Mouse (Mus musculus): ENCODE results near the gene Srsf6. TPM values are rescaled to one million over a fixed set of nuclear protein-coding genes. Genes with fewer than 3 reads are reported as not detected.

Srsf6 gene
- polyA plus RNA-seq, 1 experiment from 2014 or later = 265 TPM

GRCm38 (mm10) chr2:162968357-162968756, 37.0 kb downstream of the Srsf6 start:
- ATAC-seq (ENCODE audit: low FRiP score) = peak; percentile 43; the same call in 1 of the 2 replicates
- 10% methylated on average over 5 of the region's 5 CpGs for WGBS
- Histone ChIP-seq H3K36me3 (ENCODE audit: control insufficient read depth, insufficient read depth, low read length) (no peaks in the 10 kb centered on the region), H3K4me3 (ENCODE audit: low read depth, low read length) (no peak overlapping the region), H3K9me3 (ENCODE audit: control insufficient read depth, low read length) (no peaks in the 10 kb centered on the region), H3K27me3 (ENCODE audit: control insufficient read depth, insufficient read depth, low read length) (no peaks in the 10 kb centered on the region), H3K4me2 (replicated peaks; ENCODE audit: low read depth, low read length) (no peak overlapping the region), H3K27ac (ENCODE audit: low read depth, low read length) (no peak overlapping the region), H3K4me1 (replicated peaks; ENCODE audit: control insufficient read depth, insufficient read depth, low read length) (no peaks in the 10 kb centered on the region), H3K9ac (ENCODE audit: low read depth, low read length) (no peak overlapping the region)
- DNase-seq (ENCODE audit: low spot score) = peak; percentile 75

DNA sequence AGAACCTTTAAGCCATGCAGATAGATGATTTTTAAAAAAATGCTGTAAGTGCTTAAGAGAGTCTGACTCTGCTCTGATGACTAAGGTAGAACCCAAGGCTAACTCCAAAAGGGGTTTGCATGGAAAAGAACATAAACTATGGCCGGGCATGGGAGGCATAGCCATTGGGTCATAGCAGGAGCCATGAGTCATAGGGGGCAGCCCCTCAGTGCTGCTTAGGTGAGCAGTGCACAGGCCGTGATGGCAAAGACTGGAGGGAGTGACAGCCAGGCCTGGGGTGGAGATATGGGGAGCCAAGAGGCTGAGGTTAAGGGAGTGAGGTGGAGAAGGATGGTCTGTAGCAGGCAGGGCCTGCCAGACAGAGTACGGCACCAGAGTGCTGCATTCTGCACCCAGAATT, 37.8 kb downstream of the Srsf6 start:
- no peak overlapping the region for H3K4me3 ChIP-seq (ENCODE audit: low read depth, low read length)
- no peak overlapping the region for H3K9ac ChIP-seq (ENCODE audit: low read depth, low read length)
- WGBS = 75% methylated on average over 3 of the region's 3 CpGs
- H3K4me2 ChIP-seq (replicated peaks; ENCODE audit: low read depth, low read length) = no peak overlapping the region
- H3K36me3 ChIP-seq (ENCODE audit: control insufficient read depth, insufficient read depth, low read length) = no peaks in the 10 kb centered on the region
- no peaks in the 10 kb centered on the region for H3K4me1 ChIP-seq (replicated peaks; ENCODE audit: control insufficient read depth, insufficient read depth, low read length)
- H3K9me3 ChIP-seq (ENCODE audit: control insufficient read depth, low read length) = no peaks in the 10 kb centered on the region
- DNase-seq (ENCODE audit: low spot score) (no peak), ATAC-seq (ENCODE audit: low FRiP score) (no peak)
- H3K27me3 ChIP-seq (ENCODE audit: control insufficient read depth, insufficient read depth, low read length) = no peaks in the 10 kb centered on the region
- no peak overlapping the region for H3K27ac ChIP-seq (ENCODE audit: low read depth, low read length)

GRCm38 (mm10) chr2:162970896-162971295, 39.6 kb downstream of the Srsf6 start:
- Histone ChIP-seq H3K4me2 (replicated peaks; ENCODE audit: low read depth, low read length) (no peak overlapping the region), H3K27ac (ENCODE audit: low read depth, low read length) (no peak overlapping the region), H3K4me3 (ENCODE audit: low read depth, low read length) (no peak overlapping the region), H3K36me3 (ENCODE audit: control insufficient read depth, insufficient read depth, low read length) (no peaks in the 10 kb centered on the region), H3K4me1 (replicated peaks; ENCODE audit: control insufficient read depth, insufficient read depth, low read length) (no peaks in the 10 kb centered on the region; the same call in 1 of the 2 replicates), H3K9ac (ENCODE audit: low read depth, low read length) (no peak overlapping the region), H3K9me3 (ENCODE audit: control insufficient read depth, low read length) (no peaks in the 10 kb centered on the region), H3K27me3 (ENCODE audit: control insufficient read depth, insufficient read depth, low read length) (no peaks in the 10 kb centered on the region)
- ATAC-seq (ENCODE audit: low FRiP score) (no peak), DNase-seq (ENCODE audit: low spot score) (no peak)
- 84% methylated on average over 6 of the region's 6 CpGs for WGBS

- H3K36me3 ChIP-seq (ENCODE audit: control insufficient read depth, insufficient read depth, low read length) = no peaks in the 10 kb centered on the region
- H3K4me2 ChIP-seq (replicated peaks; ENCODE audit: low read depth, low read length) = no peak overlapping the region
- no peak overlapping the region for H3K27ac ChIP-seq (ENCODE audit: low read depth, low read length)
- ATAC-seq (ENCODE audit: low FRiP score) = no peak
- no peaks in the 10 kb centered on the region for H3K9me3 ChIP-seq (ENCODE audit: control insufficient read depth, low read length)
- no peak for DNase-seq (ENCODE audit: low spot score)
- no peaks in the 10 kb centered on the region; the same call in 1 of the 2 replicates for H3K4me1 ChIP-seq (replicated peaks; ENCODE audit: control insufficient read depth, insufficient read depth, low read length)
- H3K27me3 ChIP-seq (ENCODE audit: control insufficient read depth, insufficient read depth, low read length) = no peaks in the 10 kb centered on the region
- H3K4me3 ChIP-seq (ENCODE audit: low read depth, low read length) = no peak overlapping the region
- H3K9ac ChIP-seq (ENCODE audit: low read depth, low read length) = no peak overlapping the region
- 53% methylated on average over 7 of the region's 7 CpGs for WGBS
Observed at GRCm38 (mm10) chr2:162972752-162973151, 41.4 kb downstream of the Srsf6 start.

- WGBS = 68% methylated on average over 5 of the region's 5 CpGs
- no peak overlapping the region for H3K27ac ChIP-seq (ENCODE audit: low read depth, low read length)
Observed at GRCm38 (mm10) chr2:162973206-162973605, 41.9 kb downstream of the Srsf6 start.

DNA sequence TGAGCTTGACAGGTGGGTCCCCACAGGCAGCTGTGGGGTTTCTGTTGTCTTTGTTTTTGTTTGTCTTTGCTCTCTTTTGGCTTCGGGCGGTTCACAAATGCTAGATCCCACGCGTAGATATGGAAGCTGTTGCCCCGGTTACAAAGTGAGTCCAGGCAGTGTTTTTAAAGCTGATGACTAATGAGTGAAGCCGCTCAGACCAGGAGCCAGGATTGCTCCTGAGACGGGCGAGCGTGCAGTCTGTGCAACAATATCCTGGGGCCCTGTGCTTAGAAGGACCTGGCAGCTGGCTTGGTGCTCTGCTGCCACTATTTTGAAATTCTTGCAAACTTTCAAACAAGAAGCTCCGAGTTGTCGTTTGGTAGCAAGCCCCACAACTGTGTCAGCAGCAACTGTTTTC, 42.3 kb downstream of the Srsf6 start:
- no peak overlapping the region for H3K4me3 ChIP-seq (ENCODE audit: low read depth, low read length)
- 0 out of 2 replicates have a peak overlapping the region, but pooled peaks have one; percentile 1 for H3K4me2 ChIP-seq (replicated peaks; ENCODE audit: low read depth, low read length)

More at GRCm38 (mm10) chr2:162973206-162973605, 41.9 kb downstream of the Srsf6 start:
- Histone ChIP-seq H3K9ac (ENCODE audit: low read depth, low read length) (no peak overlapping the region), H3K9me3 (ENCODE audit: control insufficient read depth, low read length) (no peaks in the 10 kb centered on the region), H3K36me3 (ENCODE audit: control insufficient read depth, insufficient read depth, low read length) (no peaks in the 10 kb centered on the region), H3K27me3 (ENCODE audit: control insufficient read depth, insufficient read depth, low read length) (no peaks in the 10 kb centered on the region), H3K4me3 (ENCODE audit: low read depth, low read length) (no peak overlapping the region), H3K4me1 (replicated peaks; ENCODE audit: control insufficient read depth, insufficient read depth, low read length) (no peaks in the 10 kb centered on the region; the same call in 1 of the 2 replicates), H3K4me2 (replicated peaks; ENCODE audit: low read depth, low read length) (no peak overlapping the region)
- no peak for ATAC-seq (ENCODE audit: low FRiP score)
- no peak for DNase-seq (ENCODE audit: low spot score)

GRCm38 (mm10) chr2:162975157-162975775, 43.9 kb downstream of the Srsf6 start:
- no peak overlapping the region for H3K27ac ChIP-seq (ENCODE audit: low read depth, low read length)
- no peaks in the 10 kb centered on the region; the same call in 1 of the 2 replicates for H3K4me1 ChIP-seq (replicated peaks; ENCODE audit: control insufficient read depth, insufficient read depth, low read length)
- no peak overlapping the region for H3K9ac ChIP-seq (ENCODE audit: low read depth, low read length)
- H3K4me3 ChIP-seq (ENCODE audit: low read depth, low read length) = no peak overlapping the region
- DNase-seq (ENCODE audit: low spot score) = no peak
- no peaks in the 10 kb centered on the region for H3K36me3 ChIP-seq (ENCODE audit: control insufficient read depth, insufficient read depth, low read length)
- no peak for ATAC-seq (ENCODE audit: low FRiP score)
- WGBS = 86% methylated on average over 11 of the region's 11 CpGs
- H3K27me3 ChIP-seq (ENCODE audit: control insufficient read depth, insufficient read depth, low read length) = no peaks in the 10 kb centered on the region
- H3K9me3 ChIP-seq (ENCODE audit: control insufficient read depth, low read length) = no peaks in the 10 kb centered on the region
- H3K4me2 ChIP-seq (replicated peaks; ENCODE audit: low read depth, low read length) = no peak overlapping the region

More for the DNA sequence above, 42.3 kb downstream of the Srsf6 start:
- DNase-seq (ENCODE audit: low spot score) (peak; percentile 45), ATAC-seq (ENCODE audit: low FRiP score) (0 out of 2 replicates have a peak, but pooled peaks have one; percentile 55)
- peak overlapping the region; percentile 40; the same call in 1 of the 2 replicates for H3K27ac ChIP-seq (ENCODE audit: low read depth, low read length)
- no peaks in the 10 kb centered on the region for H3K27me3 ChIP-seq (ENCODE audit: control insufficient read depth, insufficient read depth, low read length)
- no peaks in the 10 kb centered on the region for H3K36me3 ChIP-seq (ENCODE audit: control insufficient read depth, insufficient read depth, low read length)
- no peaks in the 10 kb centered on the region; the same call in 1 of the 2 replicates for H3K4me1 ChIP-seq (replicated peaks; ENCODE audit: control insufficient read depth, insufficient read depth, low read length)
- 13% methylated on average over 11 of the region's 11 CpGs for WGBS
- H3K9ac ChIP-seq (ENCODE audit: low read depth, low read length) = no peak overlapping the region
- H3K9me3 ChIP-seq (ENCODE audit: control insufficient read depth, low read length) = no peaks in the 10 kb centered on the region

GRCm38 (mm10) chr2:162976001-162976400, 44.7 kb downstream of the Srsf6 start:
- no peak for DNase-seq (ENCODE audit: low spot score)
- Histone ChIP-seq H3K4me2 (replicated peaks; ENCODE audit: low read depth, low read length) (no peak overlapping the region), H3K36me3 (ENCODE audit: control insufficient read depth, insufficient read depth, low read length) (no peaks in the 10 kb centered on the region), H3K27ac (ENCODE audit: low read depth, low read length) (no peak overlapping the region), H3K27me3 (ENCODE audit: control insufficient read depth, insufficient read depth, low read length) (no peaks in the 10 kb centered on the region), H3K4me1 (replicated peaks; ENCODE audit: control insufficient read depth, insufficient read depth, low read length) (no peaks in the 10 kb centered on the region; the same call in 1 of the 2 replicates), H3K9me3 (ENCODE audit: control insufficient read depth, low read length) (no peaks in the 10 kb centered on the region), H3K4me3 (ENCODE audit: low read depth, low read length) (no peak overlapping the region), H3K9ac (ENCODE audit: low read depth, low read length) (no peak overlapping the region)
- no peak for ATAC-seq (ENCODE audit: low FRiP score)
- WGBS = 74% methylated on average over 4 of the region's 4 CpGs

DNA sequence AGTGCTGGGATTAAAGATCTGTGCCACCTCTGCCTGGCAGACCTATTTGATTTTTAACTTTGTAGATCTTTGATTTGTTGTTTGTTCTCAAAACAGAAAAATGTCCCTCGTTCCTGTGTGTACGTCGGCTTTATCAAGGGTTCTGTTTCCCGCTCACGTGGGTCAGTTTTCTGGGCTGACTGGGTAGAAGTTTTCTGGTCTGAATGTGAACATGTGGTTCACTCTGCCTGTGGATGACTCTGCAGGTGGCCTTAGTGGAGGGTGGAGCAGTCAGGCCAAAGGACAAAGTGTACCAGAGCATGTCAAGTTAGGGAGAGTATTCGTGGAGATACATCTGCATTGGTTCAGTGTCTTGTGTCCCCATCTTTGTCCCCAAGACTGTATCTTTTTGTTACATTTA, 53.1 kb downstream of the Srsf6 start:
- no peak overlapping the region for H3K9ac ChIP-seq (ENCODE audit: low read depth, low read length)
- ATAC-seq (ENCODE audit: low FRiP score) (no peak), DNase-seq (ENCODE audit: low spot score) (no peak)
- no peaks in the 10 kb centered on the region for H3K27me3 ChIP-seq (ENCODE audit: control insufficient read depth, insufficient read depth, low read length)
- 91% methylated on average over 6 of the region's 6 CpGs for WGBS
- no peak overlapping the region for H3K4me2 ChIP-seq (replicated peaks; ENCODE audit: low read depth, low read length)
- H3K4me3 ChIP-seq (ENCODE audit: low read depth, low read length) = no peak overlapping the region
- no peaks in the 10 kb centered on the region for H3K9me3 ChIP-seq (ENCODE audit: control insufficient read depth, low read length)
- no peak overlapping the region for H3K27ac ChIP-seq (ENCODE audit: low read depth, low read length)
- no peaks in the 10 kb centered on the region for H3K36me3 ChIP-seq (ENCODE audit: control insufficient read depth, insufficient read depth, low read length)
- no peaks in the 10 kb centered on the region for H3K4me1 ChIP-seq (replicated peaks; ENCODE audit: control insufficient read depth, insufficient read depth, low read length)

Data from hindbrain, embryonic 11.5 days (tissue).